Mouse (Mus musculus): Measurements from ENCODE around the gene Hsfy2. TPM values are rescaled to one million over a fixed set of nuclear protein-coding genes. Genes with fewer than 3 reads are reported as not detected.

The Hsfy2 gene
- not detected in 2 replicates for polyA plus RNA-seq (2015; fragmentation: Nextera tagmentation; extraction: Ambion mirVana)

DNA sequence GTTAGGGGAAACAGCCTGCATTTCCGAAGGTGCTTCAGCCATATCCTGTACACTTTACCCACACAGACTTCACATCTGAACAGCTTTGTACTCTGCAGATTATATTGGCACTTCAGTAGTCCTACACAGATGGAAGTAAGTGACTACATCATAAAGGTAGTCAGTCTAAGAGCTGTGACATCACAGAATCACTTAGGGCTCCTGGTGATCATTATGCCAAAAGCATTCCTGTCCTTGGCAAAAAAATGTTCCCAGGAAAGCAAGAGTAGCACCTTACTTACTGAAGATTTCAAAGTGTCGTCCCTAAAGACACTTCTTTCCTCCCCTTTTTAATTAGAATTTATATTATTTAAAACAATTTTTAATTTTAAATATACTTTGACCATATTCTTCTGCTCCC is at the start of gene Hsfy2:
Gene Hsfy2 (minus strand): TSS at position 101 of the 400 bp plus-strand sequence.
- Histone ChIP-seq H3K9ac (no peak within 1 kb of the TSS), H3K27ac (replicated peaks) (no peak within 1 kb of the TSS), H3K4me1 (no peaks in the 10 kb centered on the region), H3K4me2 (no peak within 1 kb of the TSS), H3K4me3 (no peak within 1 kb of the TSS), H3K36me3 (no peaks in the 10 kb centered on the region), H3K27me3 (replicated peaks) (no peaks in the 10 kb centered on the region), H3K9me3 (no peaks in the 10 kb centered on the region)
- 69% methylated on average over 2 of the region's 2 CpGs for WGBS
- no peak for ATAC-seq (ENCODE audit: extremely low read depth, insufficient number of reproducible peaks, low FRiP score, low TSS enrichment)

DNA sequence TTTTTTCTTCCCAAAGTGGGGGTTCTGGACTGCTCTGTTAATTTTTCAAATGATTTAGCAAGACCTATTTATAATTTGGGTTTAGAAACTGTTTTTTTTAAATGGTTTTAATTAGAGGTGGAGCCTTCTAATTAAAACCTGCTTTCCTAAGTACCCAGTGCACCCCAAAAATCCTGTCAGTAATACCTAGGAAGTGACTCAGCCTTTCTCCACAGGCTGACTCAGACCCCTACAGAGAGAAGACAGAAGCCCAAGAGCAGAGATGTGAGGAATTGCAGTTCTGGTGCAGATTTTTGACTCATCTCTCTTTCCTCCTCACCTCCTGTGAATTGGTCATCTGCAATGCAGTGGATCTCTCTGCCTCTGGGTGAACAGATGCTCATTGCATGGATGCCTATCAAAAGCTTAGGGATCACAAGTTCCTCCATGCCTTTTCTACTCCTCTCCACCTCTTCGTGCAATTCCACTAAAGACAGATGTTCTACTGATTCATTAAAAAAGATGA is 47.9 kb upstream of the Hsfy2 start:
- WGBS, result 81% methylated on average over 1 of the region's 1 CpGs
- Histone ChIP-seq H3K27ac (replicated peaks) (no peak overlapping the region), H3K27me3 (replicated peaks) (no peaks in the 10 kb centered on the region), H3K36me3 (no peaks in the 10 kb centered on the region), H3K4me2 (no peak overlapping the region), H3K9ac (no peak overlapping the region), H3K4me3 (no peak overlapping the region), H3K4me1 (no peaks in the 10 kb centered on the region), H3K9me3 (no peaks in the 10 kb centered on the region)
- ATAC-seq (ENCODE audit: extremely low read depth, insufficient number of reproducible peaks, low FRiP score, low TSS enrichment), result no peak

GRCm38 (mm10) chr1:56684512-56684911 is 47.3 kb upstream of the Hsfy2 start:
- Histone ChIP-seq H3K4me2 (no peak overlapping the region), H3K4me1 (no peaks in the 10 kb centered on the region), H3K4me3 (no peak overlapping the region), H3K9me3 (no peaks in the 10 kb centered on the region), H3K36me3 (no peaks in the 10 kb centered on the region), H3K27me3 (replicated peaks) (no peaks in the 10 kb centered on the region), H3K9ac (no peak overlapping the region), H3K27ac (replicated peaks) (no peak overlapping the region)
- no peak for ATAC-seq (ENCODE audit: extremely low read depth, insufficient number of reproducible peaks, low FRiP score, low TSS enrichment)

GRCm38 (mm10) chr1:56681258-56681657 is 44.0 kb upstream of the Hsfy2 start:
- no peaks in the 10 kb centered on the region for H3K27me3 ChIP-seq (replicated peaks)
- no peak for ATAC-seq (ENCODE audit: extremely low read depth, insufficient number of reproducible peaks, low FRiP score, low TSS enrichment)
- 82% methylated on average over 2 of the region's 2 CpGs for WGBS
- peaks cover 3% of the 10 kb centered on the region; the same call in 1 of the 2 replicates for H3K4me1 ChIP-seq
- H3K4me2 ChIP-seq, result no peak overlapping the region
- no peak overlapping the region for H3K4me3 ChIP-seq
- H3K36me3 ChIP-seq, result no peaks in the 10 kb centered on the region
- H3K9me3 ChIP-seq, result no peaks in the 10 kb centered on the region
- H3K9ac ChIP-seq, result no peak overlapping the region
- H3K27ac ChIP-seq (replicated peaks), result no peak overlapping the region

GRCm38 (mm10) chr1:56675253-56675652 is 38.0 kb upstream of the Hsfy2 start:
- WGBS, result 66% methylated on average over 2 of the region's 2 CpGs

GRCm38 (mm10) chr1:56674601-56675000 is 37.4 kb upstream of the Hsfy2 start:
- Histone ChIP-seq H3K4me3 (no peak overlapping the region), H3K27me3 (replicated peaks) (no peaks in the 10 kb centered on the region), H3K4me1 (peaks cover 3% of the 10 kb centered on the region; the same call in 1 of the 2 replicates), H3K27ac (replicated peaks) (no peak overlapping the region), H3K4me2 (no peak overlapping the region), H3K9me3 (no peaks in the 10 kb centered on the region), H3K36me3 (no peaks in the 10 kb centered on the region), H3K9ac (no peak overlapping the region)
- 83% methylated on average over 3 of the region's 3 CpGs for WGBS
- ATAC-seq (ENCODE audit: extremely low read depth, insufficient number of reproducible peaks, low FRiP score, low TSS enrichment), result no peak

More at GRCm38 (mm10) chr1:56675253-56675652, 38.0 kb upstream of the Hsfy2 start:
- H3K4me3 ChIP-seq, result no peak overlapping the region
- no peak overlapping the region for H3K9ac ChIP-seq
- no peaks in the 10 kb centered on the region for H3K27me3 ChIP-seq (replicated peaks)
- no peak overlapping the region for H3K4me2 ChIP-seq
- peaks cover 3% of the 10 kb centered on the region; the same call in 1 of the 2 replicates for H3K4me1 ChIP-seq
- H3K9me3 ChIP-seq, result no peaks in the 10 kb centered on the region
- no peaks in the 10 kb centered on the region for H3K36me3 ChIP-seq
- no peak for ATAC-seq (ENCODE audit: extremely low read depth, insufficient number of reproducible peaks, low FRiP score, low TSS enrichment)
- no peak overlapping the region for H3K27ac ChIP-seq (replicated peaks)

GRCm38 (mm10) chr1:56671241-56671945 is 34.2 kb upstream of the Hsfy2 start:
- Histone ChIP-seq H3K4me3 (no peak overlapping the region), H3K36me3 (no peaks in the 10 kb centered on the region), H3K27me3 (replicated peaks) (no peaks in the 10 kb centered on the region), H3K9ac (no peak overlapping the region), H3K4me1 (no peaks in the 10 kb centered on the region), H3K4me2 (no peak overlapping the region), H3K27ac (replicated peaks) (no peak overlapping the region), H3K9me3 (no peaks in the 10 kb centered on the region)
- no peak for ATAC-seq (ENCODE audit: extremely low read depth, insufficient number of reproducible peaks, low FRiP score, low TSS enrichment)
- WGBS, result 48% methylated on average over 8 of the region's 8 CpGs

- no peaks in the 10 kb centered on the region for H3K4me1 ChIP-seq
- no peak overlapping the region for H3K4me2 ChIP-seq
- H3K36me3 ChIP-seq, result no peaks in the 10 kb centered on the region
- no peak for ATAC-seq (ENCODE audit: extremely low read depth, insufficient number of reproducible peaks, low FRiP score, low TSS enrichment)
- no peak overlapping the region for H3K27ac ChIP-seq (replicated peaks)
- no peaks in the 10 kb centered on the region for H3K27me3 ChIP-seq (replicated peaks)
- H3K9ac ChIP-seq, result no peak overlapping the region
- H3K4me3 ChIP-seq, result no peak overlapping the region
- 70% methylated on average over 5 of the region's 5 CpGs for WGBS
- H3K9me3 ChIP-seq, result no peaks in the 10 kb centered on the region
These were observed 33.3 kb upstream of the Hsfy2 start for GRCm38 (mm10) chr1:56670509-56670908.

DNA sequence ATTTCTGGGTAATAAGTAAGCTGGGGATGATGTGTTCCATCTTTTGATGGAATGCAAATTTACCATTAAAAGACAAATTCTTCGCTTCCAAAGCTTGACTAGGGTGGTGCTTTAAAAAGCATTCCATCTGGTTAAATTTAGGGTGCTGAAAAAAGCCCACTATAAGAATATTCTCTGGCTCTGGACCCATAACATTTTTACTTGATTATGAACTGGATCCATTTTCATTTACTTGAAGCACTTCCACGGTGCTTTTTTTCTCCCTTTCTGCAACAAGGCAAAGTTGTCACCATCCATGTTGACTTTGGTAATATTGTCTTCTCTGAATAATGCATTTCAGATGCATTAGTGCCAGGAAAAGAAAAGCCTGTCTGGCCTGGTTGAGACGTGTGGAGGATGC is 27.4 kb upstream of the Hsfy2 start:
- Histone ChIP-seq H3K4me3 (no peak overlapping the region), H3K36me3 (no peaks in the 10 kb centered on the region), H3K27ac (replicated peaks) (no peak overlapping the region), H3K27me3 (replicated peaks) (no peaks in the 10 kb centered on the region), H3K9me3 (no peaks in the 10 kb centered on the region), H3K9ac (no peak overlapping the region), H3K4me1 (no peaks in the 10 kb centered on the region), H3K4me2 (no peak overlapping the region)
- no peak for ATAC-seq (ENCODE audit: extremely low read depth, insufficient number of reproducible peaks, low FRiP score, low TSS enrichment)
- WGBS, result 71% methylated on average over 3 of the region's 3 CpGs

DNA sequence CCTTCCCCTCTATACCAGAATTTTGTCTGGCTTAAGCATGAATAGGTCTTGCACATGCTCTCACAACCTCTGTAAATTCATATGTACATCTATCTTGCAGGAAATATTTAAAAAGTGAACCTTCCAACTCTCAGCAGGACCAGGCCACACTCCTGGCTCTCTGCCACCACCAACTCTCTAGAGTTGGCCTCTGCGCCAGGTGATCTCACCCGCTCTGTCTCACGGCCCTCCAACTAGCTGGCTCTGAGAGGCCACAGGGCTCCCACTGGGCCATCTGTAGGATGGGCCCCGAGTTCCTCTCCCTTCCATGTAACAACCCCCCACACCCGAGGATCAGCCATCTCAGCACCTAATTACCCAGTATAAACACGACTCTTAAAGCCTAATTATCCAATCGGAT is 10.4 kb downstream of the Hsfy2 start:
- Histone ChIP-seq H3K9ac (no peak overlapping the region), H3K27me3 (replicated peaks) (no peaks in the 10 kb centered on the region), H3K4me3 (no peak overlapping the region), H3K4me1 (no peaks in the 10 kb centered on the region), H3K4me2 (no peak overlapping the region), H3K36me3 (no peaks in the 10 kb centered on the region), H3K27ac (replicated peaks) (no peak overlapping the region), H3K9me3 (no peaks in the 10 kb centered on the region)
- 71% methylated on average over 7 of the region's 7 CpGs for whole genome bisulfite sequencing
- no peak for ATAC-seq (ENCODE audit: extremely low read depth, insufficient number of reproducible peaks, low FRiP score, low TSS enrichment)

- Histone ChIP-seq H3K36me3 (no peaks in the 10 kb centered on the region), H3K4me2 (no peak overlapping the region), H3K9me3 (no peaks in the 10 kb centered on the region), H3K4me1 (no peaks in the 10 kb centered on the region), H3K27me3 (replicated peaks) (no peaks in the 10 kb centered on the region), H3K27ac (replicated peaks) (no peak overlapping the region), H3K9ac (no peak overlapping the region), H3K4me3 (no peak overlapping the region)
- no peak for ATAC-seq (ENCODE audit: extremely low read depth, insufficient number of reproducible peaks, low FRiP score, low TSS enrichment)
- WGBS, result 75% methylated on average over 3 of the region's 3 CpGs
These were observed 12.9 kb downstream of the Hsfy2 start for GRCm38 (mm10) chr1:56624304-56624703.

DNA sequence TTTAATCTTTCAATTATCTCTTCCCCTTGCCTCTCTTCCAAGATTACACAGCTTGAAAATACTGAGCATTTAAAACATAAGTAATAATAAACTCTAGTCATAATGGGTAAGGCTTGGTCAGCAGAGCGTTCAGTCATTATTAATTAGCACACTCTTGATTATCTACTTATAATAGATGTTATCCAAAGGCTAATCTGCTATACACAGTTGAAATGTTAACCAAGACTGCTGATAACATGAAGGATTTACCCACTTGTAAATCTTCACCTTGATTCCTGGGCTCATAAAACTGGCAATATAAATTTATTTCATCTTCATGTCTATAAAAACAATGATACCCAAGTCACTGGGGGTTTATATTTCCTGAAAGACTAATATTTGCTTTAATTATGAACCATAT is 24.9 kb downstream of the Hsfy2 start:
- Histone ChIP-seq H3K36me3 (no peaks in the 10 kb centered on the region), H3K4me1 (no peaks in the 10 kb centered on the region), H3K27ac (replicated peaks) (no peak overlapping the region), H3K9me3 (no peaks in the 10 kb centered on the region), H3K4me2 (no peak overlapping the region), H3K27me3 (replicated peaks) (no peaks in the 10 kb centered on the region), H3K9ac (no peak overlapping the region), H3K4me3 (no peak overlapping the region)
- ATAC-seq (ENCODE audit: extremely low read depth, insufficient number of reproducible peaks, low FRiP score, low TSS enrichment), result no peak
- WGBS, result 85% methylated on average over 1 of the region's 1 CpGs
